Mouse (Mus musculus): Measurements from ENCODE around the gene Ccnd3.

DNA sequence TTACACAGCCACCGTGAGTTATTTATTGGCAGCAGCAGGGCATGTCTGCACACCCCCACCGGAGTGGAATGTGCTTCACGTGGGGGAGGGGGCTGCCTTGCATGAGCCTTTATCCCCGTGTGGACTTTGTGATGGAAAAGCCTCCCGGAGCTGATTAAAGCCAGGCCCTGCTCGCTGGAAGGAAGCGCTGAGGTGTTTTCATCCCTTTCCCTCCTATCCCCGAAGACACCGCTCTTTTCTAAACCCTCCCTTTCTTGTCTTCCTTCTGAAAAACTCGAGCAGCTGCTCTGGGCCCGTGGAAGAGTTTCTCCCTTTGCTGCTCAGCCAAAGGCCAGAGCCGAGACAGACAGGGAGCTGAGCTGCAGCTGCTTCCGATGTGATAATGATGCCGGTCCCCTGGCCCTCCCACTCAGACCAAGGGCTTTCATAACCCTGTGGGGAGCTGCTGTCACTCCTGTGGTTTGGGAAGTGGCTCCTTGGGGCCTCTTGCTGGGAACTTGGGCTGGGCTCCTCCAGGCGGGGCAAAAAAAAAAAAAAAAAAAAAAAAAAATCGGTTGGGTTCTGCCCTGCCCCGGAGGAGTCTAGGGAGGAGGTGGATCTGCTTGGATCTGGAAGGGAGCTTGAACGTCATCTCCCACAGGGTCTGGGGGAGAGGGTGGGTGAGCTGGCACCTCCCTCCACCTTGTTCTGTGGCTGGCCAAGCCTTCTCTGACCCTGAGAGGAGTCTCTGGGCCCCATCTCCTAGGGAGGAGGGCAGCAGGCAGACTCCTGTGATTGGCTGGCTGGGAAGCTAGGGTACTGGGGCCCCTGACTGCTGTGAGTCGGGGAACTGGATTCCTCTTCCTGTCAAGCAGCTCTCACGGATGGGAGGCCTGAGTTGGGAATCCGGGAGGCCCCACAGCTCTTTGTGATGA is 90.7 kb downstream of the Ccnd3 start:
- TF ChIP-seq EP300 (IDR thresholded peaks at IDR 0.05; ENCODE audit: insufficient read depth, low read depth, low read length) (no peak; the same call in 1 of the 2 replicates), POLR2A (IDR thresholded peaks at IDR 0.05; ENCODE audit: insufficient read depth, low read length) (no peak), CTCF (IDR thresholded peaks at IDR 0.05; ENCODE audit: low read depth, low read length) (no peak)
